Mouse (Mus musculus) limb, embryonic 14.5 days (tissue): ENCODE data around the gene Syt12. TPM values are rescaled to one million over a fixed set of nuclear protein-coding genes. Genes with fewer than 3 reads are reported as not detected.
A peak's percentile ranks its signal among the peaks of the same experiment; 100 is the strongest.

Experiments used
- ATAC-seq: fragments of 200-750 bp; cut with Nextera tagmentation; 2 replicates; pipeline ENCODE4 v1.8.0; 2017; ENCODE audit warnings: low read depth, moderate number of reproducible peaks, moderate TSS enrichment; ENCODE audit not compliant: low FRiP score
- DNase-seq: peaks from one replicate; pipeline ENCODE4 v3.0.0-alpha.2; 2015; ENCODE audit warnings: low spot score
- H3K27ac ChIP-seq: fragments of 300-500 bp; sonication (generic); replicated peaks from 2 replicates; pipeline ENCODE4 v1.5.1; 2014; ENCODE audit warnings: low read depth, mild to moderate bottlenecking, low read length, moderate library complexity, mixed read lengths
- H3K27me3 ChIP-seq: fragments of 300-500 bp; sonication (generic); 2 replicates; pipeline ENCODE4 v1.6.1; 2014; ENCODE audit warnings: low read length, mixed read lengths; ENCODE audit not compliant: control insufficient read depth, insufficient read depth
- H3K36me3 ChIP-seq: fragments of 300-500 bp; sonication (generic); 2 replicates; pipeline ENCODE4 v1.6.1; 2014; ENCODE audit warnings: mild to moderate bottlenecking, low read length, moderate library complexity, mixed read lengths; ENCODE audit not compliant: control insufficient read depth, insufficient read depth
- H3K4me1 ChIP-seq: fragments of 300-500 bp; sonication (generic); 2 replicates; pipeline ENCODE4 v1.6.1; 2014; ENCODE audit warnings: antibody characterized with exemption, low read length, mixed read lengths; ENCODE audit not compliant: control insufficient read depth, insufficient read depth
- H3K4me2 ChIP-seq: fragments of 300-500 bp; sonication (generic); replicated peaks from 2 replicates; pipeline ENCODE4 v1.6.1; 2014; ENCODE audit warnings: low read depth, mild to moderate bottlenecking, low read length, moderate library complexity; ENCODE audit not compliant: severe bottlenecking
- H3K4me3 ChIP-seq: fragments of 300-500 bp; sonication (generic); replicated peaks from 2 replicates; pipeline ENCODE4 v1.5.1; 2014; ENCODE audit warnings: low read length
- H3K9ac ChIP-seq: fragments of 300-500 bp; sonication (generic); 2 replicates; pipeline ENCODE4 v1.6.1; 2014; ENCODE audit warnings: mild to moderate bottlenecking, low read depth, low read length, moderate library complexity; ENCODE audit not compliant: severe bottlenecking
- H3K9me3 ChIP-seq: fragments of 300-500 bp; sonication (generic); 2 replicates; pipeline ENCODE4 v1.6.1; 2016; ENCODE audit warnings: low read length; ENCODE audit not compliant: control insufficient read depth
- POLR2A ChIP-seq: fragments of 200-500 bp; IDR thresholded peaks from 2 replicates; pipeline ENCODE4 v1.8.0; 2012; ENCODE audit warnings: inconsistent platforms, mild to moderate bottlenecking, moderate library complexity, borderline replicate concordance; ENCODE audit not compliant: insufficient read depth, insufficient read length; ENCODE audit errors: extremely low read depth
- WGBS: fragments of 180-500 bp; shearing (Covaris S2); extraction: QIAGEN DNeasy Blood & Tissue Kit; methylation state at CpG from one replicate; pipeline ENCODE4 v1.1.7; 2014; 5-methylcytosine and 5-hydroxymethylcytosine counted together
- polyA plus RNA-seq, 2 experiments: library from polyadenylated mRNA; depleted of rRNA in 1 of 2; stranded (reverse) in 1 of 2; unstranded in 1 of 2; fragments of >200 nt; fragmentation: Nextera tagmentation in 1 of 2; extraction: Ambion mirVana in 1 of 2; gene quantifications; 2 replicates each; pipeline versions ENCODE4 v1.2.1 to v1.2.3; 2012 to 2014

Syt12 gene
- polyA plus RNA-seq, 2 experiments = 0.21 to 0.41 TPM

GRCm38 (mm10) chr19:4446661-4447420, 30.4 kb downstream of the Syt12 start:
- ATAC-seq (no peak), DNase-seq (no peak)
- Histone ChIP-seq H3K9me3 (no peaks in the 10 kb centered on the region), H3K27ac (no peak overlapping the region), H3K4me2 (no peak overlapping the region), H3K4me3 (no peak overlapping the region), H3K9ac (no peak overlapping the region), H3K4me1 (peaks cover 5% of the 10 kb centered on the region), H3K27me3 (no peaks in the 10 kb centered on the region), H3K36me3 (no peaks in the 10 kb centered on the region)
- WGBS = 81% methylated on average over 8 of the region's 8 CpGs
- no peak for TF ChIP-seq POLR2A

- Histone ChIP-seq H3K36me3 (no peaks in the 10 kb centered on the region), H3K4me3 (no peak overlapping the region), H3K9ac (no peak overlapping the region), H3K27me3 (no peaks in the 10 kb centered on the region), H3K4me1 (peaks cover 25% of the 10 kb centered on the region), H3K27ac (no peak overlapping the region), H3K9me3 (no peaks in the 10 kb centered on the region), H3K4me2 (no peak overlapping the region)
- WGBS = 5% methylated on average over 3 of the region's 3 CpGs
- no peak for TF ChIP-seq POLR2A
- ATAC-seq (peak; percentile 35), DNase-seq (peak; percentile 78)
These were observed 34.8 kb downstream of the Syt12 start for GRCm38 (mm10) chr19:4442408-4442807.

- 27% methylated on average over 10 of the region's 10 CpGs for WGBS
- no peaks in the 10 kb centered on the region for H3K9me3 ChIP-seq
- H3K27me3 ChIP-seq = no peaks in the 10 kb centered on the region
- ATAC-seq (peak; percentile 63; the same call in 1 of the 2 replicates), DNase-seq (no peak)
- no peaks in the 10 kb centered on the region for H3K36me3 ChIP-seq
- H3K27ac ChIP-seq = no peak overlapping the region
- no peak overlapping the region for H3K9ac ChIP-seq
- TF ChIP-seq POLR2A = no peak
- no peak overlapping the region for H3K4me3 ChIP-seq
- peaks cover 25% of the 10 kb centered on the region for H3K4me1 ChIP-seq
- H3K4me2 ChIP-seq = no peak overlapping the region
These were observed 35.6 kb downstream of the Syt12 start for GRCm38 (mm10) chr19:4441621-4442161.

GRCm38 (mm10) chr19:4441090-4441591, 36.1 kb downstream of the Syt12 start:
- 31% methylated on average over 6 of the region's 6 CpGs for WGBS
- DNase-seq = no peak
- H3K4me2 ChIP-seq = no peak overlapping the region
- H3K27me3 ChIP-seq = no peaks in the 10 kb centered on the region
- no peak overlapping the region for H3K27ac ChIP-seq
- no peak for TF ChIP-seq POLR2A
- no peaks in the 10 kb centered on the region for H3K36me3 ChIP-seq
- no peak overlapping the region for H3K4me3 ChIP-seq
- no peak for ATAC-seq
- H3K9ac ChIP-seq = no peak overlapping the region
- no peaks in the 10 kb centered on the region for H3K9me3 ChIP-seq
- peaks cover 25% of the 10 kb centered on the region for H3K4me1 ChIP-seq

GRCm38 (mm10) chr19:4440222-4440621, 37.0 kb downstream of the Syt12 start:
- no peak overlapping the region for H3K27ac ChIP-seq
- DNase-seq (peak; percentile 79), ATAC-seq (no peak)
- H3K4me2 ChIP-seq = peak overlapping the region; percentile 80
- no peaks in the 10 kb centered on the region for H3K27me3 ChIP-seq
- no peaks in the 10 kb centered on the region for H3K9me3 ChIP-seq
- 12% methylated on average over 8 of the region's 8 CpGs for WGBS
- TF ChIP-seq POLR2A = no peak
- no peak overlapping the region for H3K9ac ChIP-seq
- peaks cover 25% of the 10 kb centered on the region for H3K4me1 ChIP-seq
- no peaks in the 10 kb centered on the region for H3K36me3 ChIP-seq
- peak overlapping the region; percentile 82 for H3K4me3 ChIP-seq
